34 mouse cellular contexts compared by ENCODE assay signal in genomic region chr12:9026843-9027242, GRCm38 (mm10).
"Had no signal": no experiment of that assay in that cellular context is flagged by ENCODE, and none has a peak within 500 bp of the region (broad histone marks: within the 10 kb centered on the region; RNA-seq: fewer than 3 reads in every experiment).

No protein-coding gene starts in this region.

- H3K4me3 ChIP-seq: heart, embryonic 10.5 days; heart, embryonic 12.5 days; heart, embryonic 13.5 days; heart, embryonic 15.5 days; hindbrain, embryonic 10.5 days; hindbrain, embryonic 12.5 days; hindbrain, embryonic 13.5 days; hindbrain, embryonic 15.5 days; intestine, embryonic 15.5 days; kidney, embryonic 15.5 days; layer of hippocampus, adult 2 months had no signal

- H3K36me3 ChIP-seq: heart, embryonic 12.5 days; heart, embryonic 15.5 days; intestine, embryonic 15.5 days had no signal

- H3K9me3 ChIP-seq: heart, embryonic 10.5 days; heart, embryonic 12.5 days; heart, embryonic 13.5 days; heart, embryonic 15.5 days; hindbrain, embryonic 10.5 days; hindbrain, embryonic 12.5 days; hindbrain, embryonic 13.5 days; hindbrain, embryonic 15.5 days; intestine, embryonic 15.5 days; kidney, embryonic 15.5 days had no signal

- DNase-seq: heart, postnatal 10 days; heart, postnatal 14 days; heart, postnatal 36 days; heart, postnatal 4 days; kidney, adult 11 months; kidney, adult 18-20 months; kidney, adult 2 months; kidney, adult 8-10 months; kidney, adult 9 months; kidney, postnatal 10 days; kidney, postnatal 14 days; kidney, postnatal 25 days; kidney, postnatal 36 days; kidney, postnatal 4 days; layer of hippocampus, adult 9-11 months; layer of hippocampus, postnatal 36 days had no signal

- H3K4me1 ChIP-seq: heart, embryonic 10.5 days; heart, embryonic 12.5 days; intestine, embryonic 15.5 days had no signal

- H3K4me2 ChIP-seq: heart, embryonic 11.5 days; heart, embryonic 12.5 days; heart, embryonic 13.5 days; heart, embryonic 15.5 days; hindbrain, embryonic 12.5 days; hindbrain, embryonic 13.5 days; hindbrain, embryonic 14.5 days; hindbrain, embryonic 15.5 days; intestine, embryonic 15.5 days; kidney, embryonic 15.5 days had no signal

- H3K27me3 ChIP-seq: heart, embryonic 12.5 days; heart, embryonic 13.5 days; heart, embryonic 15.5 days; hindbrain, embryonic 12.5 days; hindbrain, embryonic 13.5 days; hindbrain, embryonic 15.5 days; intestine, embryonic 15.5 days; kidney, embryonic 15.5 days had no signal

- ATAC-seq: hindbrain, embryonic 16.5 days; hindbrain, postnatal 0 days; inflammation-experienced regulatory T-cells, adult 6 months; intestine, embryonic 15.5 days; intestine, embryonic 16.5 days; intestine, postnatal 0 days had no signal
